Mouse (Mus musculus): ENCODE measurements around the gene Atg101. TPM values are rescaled to one million over a fixed set of nuclear protein-coding genes. Genes with fewer than 3 reads are reported as not detected.

The Atg101 gene
- polyA plus RNA-seq, 1 experiment from 2014 or later, result 64.1 TPM

GRCm38 (mm10) chr15:101259922-101260321 lies 24.1 kb upstream of the Atg101 start:
- Histone ChIP-seq H3K4me3 (ENCODE audit: low read depth, low read length) (no peak overlapping the region), H3K36me3 (ENCODE audit: control insufficient read depth, insufficient read depth, low read length) (no peaks in the 10 kb centered on the region), H3K4me1 (ENCODE audit: control insufficient read depth, insufficient read depth, low read length) (peaks cover 23% of the 10 kb centered on the region), H3K27ac (ENCODE audit: low read length) (peak overlapping the region; percentile 93; the same call in 1 of the 2 replicates), H3K27me3 (ENCODE audit: control insufficient read depth, insufficient read depth, low read length) (no peaks in the 10 kb centered on the region), H3K9ac (replicated peaks; ENCODE audit: low read depth, low read length) (no peak overlapping the region), H3K4me2 (replicated peaks; ENCODE audit: low read depth, low read length) (no peak overlapping the region), H3K9me3 (ENCODE audit: control insufficient read depth, low read depth, low read length) (no peaks in the 10 kb centered on the region)
- WGBS, result 78% methylated on average over 3 of the region's 3 CpGs
- ATAC-seq (ENCODE audit: insufficient number of reproducible peaks, insufficient read depth, low FRiP score, low read depth), result no peak

DNA sequence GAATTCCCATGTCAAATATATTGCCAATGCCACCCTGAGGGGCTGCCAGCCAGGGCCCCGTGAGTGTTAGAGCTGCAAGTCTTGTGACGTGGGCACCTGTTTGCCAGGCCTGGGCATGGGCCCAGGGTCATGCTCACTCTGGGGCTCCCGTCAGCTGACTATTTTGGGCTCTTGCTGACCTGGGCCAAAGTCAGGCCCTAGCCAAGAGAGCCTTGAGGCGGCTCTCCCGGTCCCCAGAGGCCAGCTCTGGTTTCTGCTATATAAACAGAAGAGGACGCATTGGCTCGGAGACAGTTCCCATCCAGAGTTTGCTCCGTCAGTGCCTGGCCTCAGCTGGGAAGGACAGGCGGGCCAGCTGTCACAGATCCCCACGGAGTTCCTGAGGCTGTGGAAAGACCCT lies 23.7 kb upstream of the Atg101 start:
- 37% methylated on average over 10 of the region's 10 CpGs for WGBS
- Histone ChIP-seq H3K27me3 (ENCODE audit: control insufficient read depth, insufficient read depth, low read length) (no peaks in the 10 kb centered on the region), H3K27ac (ENCODE audit: low read length) (peak overlapping the region; percentile 93; the same call in 1 of the 2 replicates), H3K4me3 (ENCODE audit: low read depth, low read length) (no peak overlapping the region), H3K9me3 (ENCODE audit: control insufficient read depth, low read depth, low read length) (no peaks in the 10 kb centered on the region), H3K4me2 (replicated peaks; ENCODE audit: low read depth, low read length) (no peak overlapping the region), H3K36me3 (ENCODE audit: control insufficient read depth, insufficient read depth, low read length) (no peaks in the 10 kb centered on the region), H3K9ac (replicated peaks; ENCODE audit: low read depth, low read length) (no peak overlapping the region), H3K4me1 (ENCODE audit: control insufficient read depth, insufficient read depth, low read length) (peaks cover 23% of the 10 kb centered on the region)
- ATAC-seq (ENCODE audit: insufficient number of reproducible peaks, insufficient read depth, low FRiP score, low read depth), result no peak

GRCm38 (mm10) chr15:101260874-101261622 lies 23.0 kb upstream of the Atg101 start:
- 40% methylated on average over 13 of the region's 13 CpGs for WGBS
- no peaks in the 10 kb centered on the region for H3K36me3 ChIP-seq (ENCODE audit: control insufficient read depth, insufficient read depth, low read length)
- peak overlapping the region; percentile 21 for H3K4me2 ChIP-seq (replicated peaks; ENCODE audit: low read depth, low read length)
- H3K27ac ChIP-seq (ENCODE audit: low read length), result peak overlapping the region; percentile 93
- ATAC-seq (ENCODE audit: insufficient number of reproducible peaks, insufficient read depth, low FRiP score, low read depth), result no peak
- H3K4me3 ChIP-seq (ENCODE audit: low read depth, low read length), result no peak overlapping the region
- no peaks in the 10 kb centered on the region for H3K27me3 ChIP-seq (ENCODE audit: control insufficient read depth, insufficient read depth, low read length)
- H3K9ac ChIP-seq (replicated peaks; ENCODE audit: low read depth, low read length), result no peak overlapping the region
- H3K9me3 ChIP-seq (ENCODE audit: control insufficient read depth, low read depth, low read length), result no peaks in the 10 kb centered on the region
- peaks cover 26% of the 10 kb centered on the region for H3K4me1 ChIP-seq (ENCODE audit: control insufficient read depth, insufficient read depth, low read length)

DNA sequence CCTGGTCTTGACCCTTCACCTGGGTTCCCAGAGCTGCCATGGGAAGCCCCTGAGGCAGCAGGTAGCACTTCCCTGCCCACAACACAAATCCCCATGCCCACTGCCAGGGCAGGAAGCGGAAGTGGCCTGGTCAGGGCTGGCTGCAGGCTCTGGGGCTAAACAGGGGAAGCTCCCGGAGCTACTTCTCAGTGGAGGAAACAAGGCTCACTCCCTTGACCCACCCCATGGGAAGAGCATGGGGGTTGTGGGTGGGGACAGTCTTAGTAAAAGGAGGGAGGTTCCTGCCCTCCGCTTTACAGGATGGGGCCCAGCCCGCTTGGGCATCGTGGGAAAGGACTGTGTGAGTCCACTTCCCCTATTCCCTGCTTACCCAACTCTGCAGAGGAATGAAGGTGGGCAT lies 21.6 kb upstream of the Atg101 start:
- no peak overlapping the region for H3K4me3 ChIP-seq (ENCODE audit: low read depth, low read length)
- no peak for ATAC-seq (ENCODE audit: insufficient number of reproducible peaks, insufficient read depth, low FRiP score, low read depth)
- H3K36me3 ChIP-seq (ENCODE audit: control insufficient read depth, insufficient read depth, low read length), result no peaks in the 10 kb centered on the region
- H3K9ac ChIP-seq (replicated peaks; ENCODE audit: low read depth, low read length), result no peak overlapping the region
- H3K27me3 ChIP-seq (ENCODE audit: control insufficient read depth, insufficient read depth, low read length), result no peaks in the 10 kb centered on the region
- H3K9me3 ChIP-seq (ENCODE audit: control insufficient read depth, low read depth, low read length), result no peaks in the 10 kb centered on the region
- H3K4me1 ChIP-seq (ENCODE audit: control insufficient read depth, insufficient read depth, low read length), result peaks cover 33% of the 10 kb centered on the region
- 56% methylated on average over 5 of the region's 5 CpGs for WGBS
- no peak overlapping the region for H3K4me2 ChIP-seq (replicated peaks; ENCODE audit: low read depth, low read length)
- H3K27ac ChIP-seq (ENCODE audit: low read length), result no peak overlapping the region

DNA sequence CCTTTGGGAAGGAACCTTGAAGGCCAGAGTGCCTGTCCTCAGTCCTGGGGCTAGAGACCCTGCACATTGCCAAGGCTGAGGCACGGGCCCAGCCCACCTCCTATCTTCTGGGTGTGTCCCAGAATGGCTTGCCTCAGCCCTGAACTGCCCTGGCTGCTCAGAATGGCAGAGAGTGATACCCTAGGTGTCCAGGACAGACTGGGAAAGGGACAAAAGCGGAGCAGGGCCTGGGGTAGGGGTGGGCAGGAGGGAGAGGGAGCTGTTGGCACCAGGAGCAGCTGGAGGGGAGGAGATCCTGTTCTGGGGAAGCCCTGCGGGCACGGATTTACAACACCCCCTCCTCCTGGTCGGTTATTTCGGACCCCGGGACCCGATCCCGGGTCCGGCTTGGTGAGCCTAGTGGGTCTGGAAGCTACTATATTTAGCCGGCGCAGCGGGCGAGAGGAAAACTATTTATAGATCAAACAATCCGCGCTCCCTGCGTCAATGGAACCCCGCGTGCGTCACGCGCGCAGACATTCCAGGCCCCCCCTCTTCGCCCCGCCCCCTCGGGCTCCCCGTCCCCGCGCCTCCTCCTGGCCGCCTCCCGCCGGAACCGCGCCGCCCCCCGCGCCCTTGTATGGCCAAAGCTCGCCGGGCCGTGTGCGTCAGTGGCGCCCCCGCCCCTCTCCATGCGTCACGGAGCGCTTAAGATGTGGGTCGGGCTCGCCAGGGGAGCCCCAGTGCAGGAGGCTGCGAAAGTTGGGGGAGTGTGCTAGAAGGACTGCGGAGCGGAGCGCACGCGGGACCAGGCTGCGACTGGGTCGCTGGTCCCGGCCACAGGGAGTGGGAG lies 17.7 kb upstream of the Atg101 start:
- Histone ChIP-seq H3K36me3 (ENCODE audit: control insufficient read depth, insufficient read depth, low read length) (peaks cover 8% of the 10 kb centered on the region), H3K4me2 (replicated peaks; ENCODE audit: low read depth, low read length) (peak overlapping the region; percentile 94), H3K4me1 (ENCODE audit: control insufficient read depth, insufficient read depth, low read length) (peaks cover 32% of the 10 kb centered on the region), H3K27me3 (ENCODE audit: control insufficient read depth, insufficient read depth, low read length) (no peaks in the 10 kb centered on the region), H3K9me3 (ENCODE audit: control insufficient read depth, low read depth, low read length) (no peaks in the 10 kb centered on the region), H3K4me3 (ENCODE audit: low read depth, low read length) (peak overlapping the region; percentile 40), H3K27ac (ENCODE audit: low read length) (peak overlapping the region; percentile 70), H3K9ac (replicated peaks; ENCODE audit: low read depth, low read length) (peak overlapping the region; percentile 36)
- ATAC-seq (ENCODE audit: insufficient number of reproducible peaks, insufficient read depth, low FRiP score, low read depth), result peak; percentile 92
- WGBS, result 2% methylated on average over 46 of the region's 57 CpGs

DNA sequence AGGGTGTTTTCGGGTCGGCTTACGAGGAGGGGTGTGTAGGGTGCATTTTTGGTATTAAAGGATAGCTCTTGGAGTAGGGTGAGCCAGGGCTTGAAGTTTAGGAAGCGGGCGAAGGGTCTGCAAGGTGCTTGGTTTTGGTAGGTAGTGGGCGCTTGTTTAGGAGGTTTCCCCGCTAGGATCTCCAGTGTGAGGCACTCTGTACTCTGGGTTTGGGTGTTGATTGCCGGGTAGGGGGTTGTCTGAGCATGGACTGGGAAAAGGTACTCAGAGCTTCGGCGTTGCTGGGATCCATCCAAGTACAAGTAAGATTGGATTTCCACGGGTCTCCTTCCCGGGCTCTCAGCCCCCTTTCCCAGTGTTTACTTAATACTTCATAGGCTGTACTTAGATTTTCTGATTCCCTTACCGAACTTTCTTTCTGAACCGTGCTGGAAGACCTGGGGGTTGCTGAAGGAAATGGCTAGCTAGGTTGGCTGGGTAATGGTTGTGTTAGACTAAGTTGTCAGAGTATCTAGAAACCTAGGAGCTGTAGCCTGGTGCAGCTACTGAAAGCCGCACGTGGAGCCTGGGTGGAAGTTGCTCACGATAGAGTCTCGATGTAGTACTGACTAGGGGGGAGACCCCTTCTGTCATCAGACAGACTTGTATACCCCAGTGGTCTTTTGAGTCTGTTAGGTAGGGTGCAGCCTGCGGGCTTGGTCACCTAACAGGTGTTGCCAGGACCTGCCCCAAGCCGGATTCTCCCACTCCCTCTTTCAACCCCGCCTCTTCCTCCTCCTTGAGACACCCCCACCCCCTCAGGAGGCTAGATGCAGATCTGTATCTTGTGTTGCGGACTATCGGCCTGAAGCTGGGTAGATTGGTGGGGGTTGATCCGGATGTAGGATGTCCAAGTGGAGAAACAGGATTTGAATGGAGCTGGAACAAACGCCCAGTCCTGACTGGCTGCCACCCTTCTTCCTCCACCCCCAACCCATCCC lies 16.7 kb upstream of the Atg101 start:
- Histone ChIP-seq H3K4me2 (replicated peaks; ENCODE audit: low read depth, low read length) (peak overlapping the region; percentile 94), H3K9me3 (ENCODE audit: control insufficient read depth, low read depth, low read length) (no peaks in the 10 kb centered on the region), H3K27ac (ENCODE audit: low read length) (peak overlapping the region; percentile 70), H3K36me3 (ENCODE audit: control insufficient read depth, insufficient read depth, low read length) (peaks cover 11% of the 10 kb centered on the region), H3K9ac (replicated peaks; ENCODE audit: low read depth, low read length) (peak overlapping the region; percentile 36; the same call in 1 of the 2 replicates), H3K4me3 (ENCODE audit: low read depth, low read length) (peak overlapping the region; percentile 40), H3K27me3 (ENCODE audit: control insufficient read depth, insufficient read depth, low read length) (no peaks in the 10 kb centered on the region), H3K4me1 (ENCODE audit: control insufficient read depth, insufficient read depth, low read length) (peaks cover 24% of the 10 kb centered on the region; the same call in 1 of the 2 replicates)
- WGBS, result 2% methylated on average over 25 of the region's 25 CpGs
- no peak for ATAC-seq (ENCODE audit: insufficient number of reproducible peaks, insufficient read depth, low FRiP score, low read depth)

GRCm38 (mm10) chr15:101270101-101270820 lies 13.8 kb upstream of the Atg101 start:
- Histone ChIP-seq H3K4me2 (replicated peaks; ENCODE audit: low read depth, low read length) (no peak overlapping the region), H3K4me1 (ENCODE audit: control insufficient read depth, insufficient read depth, low read length) (peaks cover 21% of the 10 kb centered on the region; the same call in 1 of the 2 replicates), H3K27me3 (ENCODE audit: control insufficient read depth, insufficient read depth, low read length) (no peaks in the 10 kb centered on the region), H3K4me3 (ENCODE audit: low read depth, low read length) (no peak overlapping the region), H3K9ac (replicated peaks; ENCODE audit: low read depth, low read length) (no peak overlapping the region), H3K9me3 (ENCODE audit: control insufficient read depth, low read depth, low read length) (no peaks in the 10 kb centered on the region), H3K36me3 (ENCODE audit: control insufficient read depth, insufficient read depth, low read length) (peaks cover 29% of the 10 kb centered on the region), H3K27ac (ENCODE audit: low read length) (no peak overlapping the region)
- ATAC-seq (ENCODE audit: insufficient number of reproducible peaks, insufficient read depth, low FRiP score, low read depth), result no peak
- WGBS, result 88% methylated on average over 29 of the region's 29 CpGs

All from stomach, embryonic 14.5 days (tissue).